Comparison of ENCODE assay signal across 8 mouse cellular contexts in genomic region chr19:29924638-29925258, GRCm38 (mm10). TPM values are rescaled to one million over a fixed set of nuclear protein-coding genes. Genes with fewer than 3 reads are reported as not detected.
DNase-seq lines count a peak whose midpoint lies in the region; ATAC-seq and TF ChIP-seq lines count a peak whose summit lies in the region.

Gene Il33, plus strand, starts transcription at chr19:29925114.

- no peak for ATAC-seq in liver, embryonic 12.5 days
- ATAC-seq in heart, embryonic 14.5 days (ENCODE audit: insufficient number of reproducible peaks, insufficient read depth, low FRiP score, low read depth) = no peak
- ATAC-seq in midbrain, embryonic 11.5 days (ENCODE audit: low FRiP score) = no peak

- TF ChIP-seq CTCF in liver, adult 2 months (IDR thresholded peaks at IDR 0.05; ENCODE audit: low read depth, low read length) = no peak
- TF ChIP-seq CTCF in cortical plate, adult 2 months (IDR thresholded peaks at IDR 0.05; ENCODE audit: extremely low read depth, insufficient read depth, low read length) = no peak

- peaks cover 2% of the 10 kb centered on the region; the same call in 1 of the 2 replicates for H3K4me1 ChIP-seq in liver, adult 2 months (ENCODE audit: control insufficient read depth, insufficient read depth, low read length)
- H3K4me1 ChIP-seq in liver, embryonic 12.5 days = no peaks in the 10 kb centered on the region
- H3K4me1 ChIP-seq in cortical plate, adult 2 months (ENCODE audit: control insufficient read depth, insufficient read depth, low read length) = no peaks in the 10 kb centered on the region; the same call in 1 of the 2 replicates
- peaks cover 6 to 20% of the 10 kb centered on the region in 2 experiments for H3K4me1 ChIP-seq in heart, embryonic 14.5 days (ENCODE audit: control insufficient read depth in 2 of 2, insufficient read depth in 2 of 2, low read length in 2 of 2)
- no peaks in the 10 kb centered on the region for H3K4me1 ChIP-seq in midbrain, embryonic 11.5 days (ENCODE audit: control insufficient read depth, insufficient read depth, low read length)

- H3K9me3 ChIP-seq in liver, embryonic 12.5 days (replicated peaks) = no peaks in the 10 kb centered on the region
- H3K9me3 ChIP-seq in heart, embryonic 14.5 days (ENCODE audit: control insufficient read depth, low read length) = no peaks in the 10 kb centered on the region
- no peaks in the 10 kb centered on the region for H3K9me3 ChIP-seq in midbrain, embryonic 11.5 days (ENCODE audit: control insufficient read depth, low read length)

- 38% methylated on average over 10 of the region's 10 CpGs for WGBS in liver, adult 2 months
- 46% methylated on average over 10 of the region's 10 CpGs for WGBS in liver, embryonic 12.5 days (ENCODE audit: insufficient replicate concordance)
- 34% methylated on average over 10 of the region's 10 CpGs for WGBS in heart, embryonic 14.5 days
- 91% methylated on average over 10 of the region's 10 CpGs for WGBS in midbrain, embryonic 11.5 days

- no peak within 1 kb of the TSS for H3K9ac ChIP-seq in liver, adult 2 months (ENCODE audit: low read depth, low read length)
- no peak within 1 kb of the TSS for H3K9ac ChIP-seq in liver, embryonic 12.5 days
- H3K9ac ChIP-seq in heart, embryonic 14.5 days (ENCODE audit: low read length) = no peak within 1 kb of the TSS
- H3K9ac ChIP-seq in midbrain, embryonic 11.5 days (ENCODE audit: low read length) = no peak within 1 kb of the TSS

- no peaks in the 10 kb centered on the region for H3K79me2 ChIP-seq in liver, adult 2 months (ENCODE audit: control insufficient read depth, insufficient read depth, low read length)

- peak within 1 kb of the TSS; percentile 65 for H3K27ac ChIP-seq in liver, adult 2 months (replicated peaks; ENCODE audit: insufficient read depth, low read depth, low read length)
- H3K27ac ChIP-seq in liver, embryonic 12.5 days = no peak within 1 kb of the TSS
- H3K27ac ChIP-seq in cortical plate, adult 2 months (ENCODE audit: insufficient read depth, low read length) = no peak within 1 kb of the TSS
- H3K27ac ChIP-seq in heart, embryonic 14.5 days (replicated peaks in 1 of 2; ENCODE audit: control insufficient read depth in 1 of 2, insufficient read depth in 1 of 2, low read depth in 2 of 2, low read length in 2 of 2) = 0 out of 4 replicates have a peak within 1 kb of the TSS, but pooled peaks of 1 of the 2 experiments have one; percentile 16
- no peak within 1 kb of the TSS for H3K27ac ChIP-seq in midbrain, embryonic 11.5 days (ENCODE audit: low read depth, low read length)

- peak; percentile 55 for DNase-seq in liver, adult 2 months (ENCODE audit: extremely low read depth, low read depth, low spot score)
- peak; percentile 77 for DNase-seq in layer of hippocampus, adult 11-12 months (ENCODE audit: low spot score)
- peak; percentile 82 for DNase-seq in lung, postnatal 10 days
- DNase-seq in telencephalon, adult 2 months (ENCODE audit: low read depth, low spot score) = peak; percentile 80
- DNase-seq in midbrain, embryonic 11.5 days (ENCODE audit: low spot score, missing footprints) = no peak

- peak within 1 kb of the TSS; percentile 24 for H3K4me3 ChIP-seq in liver, adult 2 months (ENCODE audit: insufficient read depth, low read depth, low read length)
- H3K4me3 ChIP-seq in liver, embryonic 12.5 days = no peak within 1 kb of the TSS
- H3K4me3 ChIP-seq in cortical plate, adult 2 months (ENCODE audit: insufficient read depth, low read length) = peak within 1 kb of the TSS; percentile 20; the same call in 1 of the 2 replicates
- H3K4me3 ChIP-seq in heart, embryonic 14.5 days (ENCODE audit: control insufficient read depth in 1 of 2, insufficient read depth in 1 of 2, low read depth in 1 of 2, low read length in 2 of 2) = no peak within 1 kb of the TSS
- H3K4me3 ChIP-seq in midbrain, embryonic 11.5 days (ENCODE audit: low read depth, low read length) = no peak within 1 kb of the TSS

- no peak for TF ChIP-seq POLR2A in liver, adult 2 months (IDR thresholded peaks at IDR 0.05; ENCODE audit: extremely low read depth, insufficient read depth, low read length)
- TF ChIP-seq POLR2A in cortical plate, adult 2 months (IDR thresholded peaks at IDR 0.05; ENCODE audit: extremely low read depth, insufficient read depth, low read length) = no peak

- H3K27me3 ChIP-seq in liver, adult 2 months (ENCODE audit: control insufficient read depth, insufficient read depth, low read length) = no peaks in the 10 kb centered on the region
- H3K27me3 ChIP-seq in liver, embryonic 12.5 days (replicated peaks) = no peaks in the 10 kb centered on the region; the same call in 1 of the 2 replicates
- H3K27me3 ChIP-seq in heart, embryonic 14.5 days (ENCODE audit: control insufficient read depth, insufficient read depth, low read length) = no peaks in the 10 kb centered on the region
- no peaks in the 10 kb centered on the region for H3K27me3 ChIP-seq in midbrain, embryonic 11.5 days (ENCODE audit: control insufficient read depth, insufficient read depth, low read length)

- no peak within 1 kb of the TSS for H3K4me2 ChIP-seq in liver, embryonic 12.5 days
- peak within 1 kb of the TSS; percentile 47 for H3K4me2 ChIP-seq in heart, embryonic 14.5 days (ENCODE audit: low read length)
- H3K4me2 ChIP-seq in midbrain, embryonic 11.5 days = no peak within 1 kb of the TSS

- H3K36me3 ChIP-seq in liver, adult 2 months (ENCODE audit: control insufficient read depth, insufficient read depth, low read length) = no peaks in the 10 kb centered on the region
- no peaks in the 10 kb centered on the region for H3K36me3 ChIP-seq in liver, embryonic 12.5 days
- H3K36me3 ChIP-seq in heart, embryonic 14.5 days (ENCODE audit: control insufficient read depth, insufficient read depth, low read length) = no peaks in the 10 kb centered on the region
- H3K36me3 ChIP-seq in midbrain, embryonic 11.5 days (ENCODE audit: control insufficient read depth, insufficient read depth, low read length) = no peaks in the 10 kb centered on the region

RNA-seq across cellular contexts. Expression of gene Il33, which starts in this region (rescaled TPM):
- 1.5 and 1.6 TPM in 2 replicates for total RNA-seq in liver, adult 2 months (2014; rRNA removed)
- polyA plus RNA-seq in liver, adult 2 months (2012; rRNA removed) = 0.80 and 1.4 TPM in 2 replicates
- 0.64 and 0.73 TPM in 2 replicates for polyA plus RNA-seq in liver, embryonic 12.5 days (2016; fragmentation: Nextera tagmentation; extraction: Ambion mirVana)
- polyA plus RNA-seq in cortical plate, adult 2 months (2012; rRNA removed) = 34.3 and 37.2 TPM in 2 replicates
- polyA plus RNA-seq in heart, embryonic 14.5 days (2014; fragmentation: Nextera tagmentation; extraction: Ambion mirVana) = 5.5 and 6.8 TPM in 2 replicates
- polyA plus RNA-seq in midbrain, embryonic 11.5 days (2014; fragmentation: Nextera tagmentation; extraction: Ambion mirVana) = 0.48 and 0.61 TPM in 2 replicates

Comparison
In these comparisons a context has a peak if more than half of its experiments do, and no peak if none do; other contexts are left out.
1. H3K4me3 ChIP-seq: peak in liver, adult 2 months (single experiment) and cortical plate, adult 2 months (single experiment); none in liver, embryonic 12.5 days (single experiment), heart, embryonic 14.5 days (0 of 2) and midbrain, embryonic 11.5 days (single experiment).